Mouse (Mus musculus) inflammation-experienced regulatory T-cells, adult 6 months (primary cell): ENCODE measurements around the gene Ksr1. TPM values are rescaled to one million over a fixed set of nuclear protein-coding genes. Genes with fewer than 3 reads are reported as not detected.

Experiments
- ATAC-seq: one replicate; pipeline ENCODE4 v1.8.0; 2017
- polyA plus RNA-seq, 3 experiments: library from polyadenylated mRNA; unstranded; fragments of 100-300 nt; shearing (Covaris generic); gene quantifications; one replicate each; pipeline ENCODE4 v1.2.1; 2017

The Ksr1 gene
- polyA plus RNA-seq, 3 experiments from 2014 or later, result 3.6 to 4.6 (median 3.9) TPM

GRCm38 (mm10) chr11:79092802-79093201 lies 53.4 kb downstream of the Ksr1 start:
- peak; percentile 88 for ATAC-seq

- no peak for ATAC-seq
These were observed 54.0 kb downstream of the Ksr1 start for GRCm38 (mm10) chr11:79092245-79092644.

GRCm38 (mm10) chr11:79089756-79090155 lies 56.5 kb downstream of the Ksr1 start:
- no peak for ATAC-seq

GRCm38 (mm10) chr11:79089027-79089426 lies 57.2 kb downstream of the Ksr1 start:
- ATAC-seq, result no peak

- no peak for ATAC-seq
These were observed 57.9 kb downstream of the Ksr1 start for GRCm38 (mm10) chr11:79088325-79088724.

- ATAC-seq, result no peak
These were observed 58.4 kb downstream of the Ksr1 start for GRCm38 (mm10) chr11:79087731-79088311.

- no peak for ATAC-seq
These were observed 59.4 kb downstream of the Ksr1 start for GRCm38 (mm10) chr11:79086787-79087186.

- ATAC-seq, result no peak
These were observed 61.1 kb downstream of the Ksr1 start for GRCm38 (mm10) chr11:79085059-79085458.

- ATAC-seq, result no peak
These were observed 63.2 kb downstream of the Ksr1 start for GRCm38 (mm10) chr11:79083018-79083441.

- ATAC-seq, result no peak
These were observed 65.0 kb downstream of the Ksr1 start for GRCm38 (mm10) chr11:79080965-79081891.

- ATAC-seq, result no peak
These were observed 66.1 kb downstream of the Ksr1 start for GRCm38 (mm10) chr11:79080081-79080480.

GRCm38 (mm10) chr11:79076484-79076883 lies 69.7 kb downstream of the Ksr1 start:
- peak; percentile 93 for ATAC-seq

GRCm38 (mm10) chr11:79075044-79075443 lies 71.2 kb downstream of the Ksr1 start:
- no peak for ATAC-seq

- ATAC-seq, result no peak
These were observed 71.6 kb downstream of the Ksr1 start for GRCm38 (mm10) chr11:79074611-79075010.

GRCm38 (mm10) chr11:79073583-79073982 lies 72.6 kb downstream of the Ksr1 start:
- no peak for ATAC-seq

- ATAC-seq, result no peak
These were observed 74.1 kb downstream of the Ksr1 start for GRCm38 (mm10) chr11:79072108-79072507.

GRCm38 (mm10) chr11:79071082-79071972 lies 74.9 kb downstream of the Ksr1 start:
- ATAC-seq, result no peak

- ATAC-seq, result no peak
These were observed 76.6 kb downstream of the Ksr1 start for GRCm38 (mm10) chr11:79069453-79070153.

GRCm38 (mm10) chr11:79067172-79067571 lies 79.0 kb downstream of the Ksr1 start:
- ATAC-seq, result no peak

GRCm38 (mm10) chr11:79066191-79066530 lies 80.0 kb downstream of the Ksr1 start:
- ATAC-seq, result no peak

- ATAC-seq, result no peak
These were observed 80.6 kb downstream of the Ksr1 start for GRCm38 (mm10) chr11:79065463-79066190.

- ATAC-seq, result no peak
These were observed 81.9 kb downstream of the Ksr1 start for GRCm38 (mm10) chr11:79064311-79064710.
